Mouse (Mus musculus): ENCODE measurements around the gene Adgrb3. TPM values are rescaled to one million over a fixed set of nuclear protein-coding genes. Genes with fewer than 3 reads are reported as not detected.

Adgrb3 gene
- polyA plus RNA-seq, 1 experiment = not detected

GRCm38 (mm10) chr1:25430219-25430862 lies 399.2 kb downstream of the Adgrb3 start:
- Histone ChIP-seq H3K4me1 (ENCODE audit: control insufficient read depth) (no peaks in the 10 kb centered on the region), H3K9me3 (ENCODE audit: control insufficient read depth, low read length) (no peaks in the 10 kb centered on the region; the same call in 1 of the 2 replicates), H3K27me3 (ENCODE audit: control insufficient read depth) (no peaks in the 10 kb centered on the region), H3K36me3 (ENCODE audit: control insufficient read depth) (no peaks in the 10 kb centered on the region), H3K4me3 (replicated peaks) (no peak overlapping the region)
- TF ChIP-seq GATA1 (IDR thresholded peaks at IDR 0.05; ENCODE audit: low read length) = no peak
- no peak for TF ChIP-seq TAL1 (IDR thresholded peaks at IDR 0.05; ENCODE audit: low read length)

- Histone ChIP-seq H3K27me3 (ENCODE audit: control insufficient read depth) (no peaks in the 10 kb centered on the region), H3K4me1 (ENCODE audit: control insufficient read depth) (no peaks in the 10 kb centered on the region), H3K36me3 (ENCODE audit: control insufficient read depth) (no peaks in the 10 kb centered on the region), H3K4me3 (replicated peaks) (no peak overlapping the region), H3K9me3 (ENCODE audit: control insufficient read depth, low read length) (peaks cover 4% of the 10 kb centered on the region; the same call in 1 of the 2 replicates)
- TF ChIP-seq TAL1 (IDR thresholded peaks at IDR 0.05; ENCODE audit: low read length) (no peak), GATA1 (IDR thresholded peaks at IDR 0.05; ENCODE audit: low read length) (no peak)
These were observed 408.8 kb downstream of the Adgrb3 start for GRCm38 (mm10) chr1:25420701-25421100.

GRCm38 (mm10) chr1:25419378-25419777 lies 410.1 kb downstream of the Adgrb3 start:
- peaks cover 4% of the 10 kb centered on the region; the same call in 1 of the 2 replicates for H3K9me3 ChIP-seq (ENCODE audit: control insufficient read depth, low read length)
- H3K4me3 ChIP-seq (replicated peaks) = no peak overlapping the region
- no peaks in the 10 kb centered on the region for H3K27me3 ChIP-seq (ENCODE audit: control insufficient read depth)
- H3K36me3 ChIP-seq (ENCODE audit: control insufficient read depth) = no peaks in the 10 kb centered on the region
- TF ChIP-seq GATA1 (IDR thresholded peaks at IDR 0.05; ENCODE audit: low read length) = no peak
- no peak for TF ChIP-seq TAL1 (IDR thresholded peaks at IDR 0.05; ENCODE audit: low read length)
- no peaks in the 10 kb centered on the region for H3K4me1 ChIP-seq (ENCODE audit: control insufficient read depth)

- no peak for TF ChIP-seq TAL1 (IDR thresholded peaks at IDR 0.05; ENCODE audit: low read length)
- TF ChIP-seq GATA1 (IDR thresholded peaks at IDR 0.05; ENCODE audit: low read length) = no peak
- no peaks in the 10 kb centered on the region for H3K27me3 ChIP-seq (ENCODE audit: control insufficient read depth)
- no peaks in the 10 kb centered on the region for H3K36me3 ChIP-seq (ENCODE audit: control insufficient read depth)
- H3K9me3 ChIP-seq (ENCODE audit: control insufficient read depth, low read length) = peaks cover 3% of the 10 kb centered on the region
- H3K4me1 ChIP-seq (ENCODE audit: control insufficient read depth) = no peaks in the 10 kb centered on the region
- no peak overlapping the region for H3K4me3 ChIP-seq (replicated peaks)
These were observed 414.4 kb downstream of the Adgrb3 start for GRCm38 (mm10) chr1:25415084-25415483.

- Histone ChIP-seq H3K4me3 (replicated peaks) (no peak overlapping the region), H3K27me3 (ENCODE audit: control insufficient read depth) (no peaks in the 10 kb centered on the region), H3K9me3 (ENCODE audit: control insufficient read depth, low read length) (peaks cover 10% of the 10 kb centered on the region), H3K4me1 (ENCODE audit: control insufficient read depth) (no peaks in the 10 kb centered on the region), H3K36me3 (ENCODE audit: control insufficient read depth) (no peaks in the 10 kb centered on the region)
- TF ChIP-seq TAL1 (IDR thresholded peaks at IDR 0.05; ENCODE audit: low read length) (no peak), GATA1 (IDR thresholded peaks at IDR 0.05; ENCODE audit: low read length) (no peak)
These were observed 465.3 kb downstream of the Adgrb3 start for GRCm38 (mm10) chr1:25364186-25364585.

- H3K36me3 ChIP-seq (ENCODE audit: control insufficient read depth) = no peaks in the 10 kb centered on the region
- peaks cover 8% of the 10 kb centered on the region for H3K9me3 ChIP-seq (ENCODE audit: control insufficient read depth, low read length)
- H3K4me1 ChIP-seq (ENCODE audit: control insufficient read depth) = no peaks in the 10 kb centered on the region
- H3K27me3 ChIP-seq (ENCODE audit: control insufficient read depth) = no peaks in the 10 kb centered on the region
- TF ChIP-seq GATA1 (IDR thresholded peaks at IDR 0.05; ENCODE audit: low read length) (no peak), TAL1 (IDR thresholded peaks at IDR 0.05; ENCODE audit: low read length) (no peak)
- no peak overlapping the region for H3K4me3 ChIP-seq (replicated peaks)
These were observed 471.0 kb downstream of the Adgrb3 start for GRCm38 (mm10) chr1:25358554-25358953.

- Histone ChIP-seq H3K27me3 (ENCODE audit: control insufficient read depth) (no peaks in the 10 kb centered on the region), H3K36me3 (ENCODE audit: control insufficient read depth) (no peaks in the 10 kb centered on the region), H3K4me1 (ENCODE audit: control insufficient read depth) (no peaks in the 10 kb centered on the region), H3K9me3 (ENCODE audit: control insufficient read depth, low read length) (peaks cover 2% of the 10 kb centered on the region; the same call in 1 of the 2 replicates), H3K4me3 (replicated peaks) (no peak overlapping the region)
- no peak for TF ChIP-seq GATA1 (IDR thresholded peaks at IDR 0.05; ENCODE audit: low read length)
- TF ChIP-seq TAL1 (IDR thresholded peaks at IDR 0.05; ENCODE audit: low read length) = no peak
These were observed 474.0 kb downstream of the Adgrb3 start for GRCm38 (mm10) chr1:25355486-25355885.

GRCm38 (mm10) chr1:25344876-25345275 lies 484.6 kb downstream of the Adgrb3 start:
- TF ChIP-seq TAL1 (IDR thresholded peaks at IDR 0.05; ENCODE audit: low read length) = no peak
- no peaks in the 10 kb centered on the region for H3K4me1 ChIP-seq (ENCODE audit: control insufficient read depth)
- H3K36me3 ChIP-seq (ENCODE audit: control insufficient read depth) = no peaks in the 10 kb centered on the region
- no peaks in the 10 kb centered on the region for H3K27me3 ChIP-seq (ENCODE audit: control insufficient read depth)
- no peak overlapping the region for H3K4me3 ChIP-seq (replicated peaks)
- H3K9me3 ChIP-seq (ENCODE audit: control insufficient read depth, low read length) = peaks cover 6% of the 10 kb centered on the region

- H3K36me3 ChIP-seq (ENCODE audit: control insufficient read depth) = no peaks in the 10 kb centered on the region
- no peaks in the 10 kb centered on the region for H3K4me1 ChIP-seq (ENCODE audit: control insufficient read depth)
- H3K9me3 ChIP-seq (ENCODE audit: control insufficient read depth, low read length) = peaks cover 2% of the 10 kb centered on the region
- TF ChIP-seq GATA1 (IDR thresholded peaks at IDR 0.05; ENCODE audit: low read length) = no peak
- no peak for TF ChIP-seq TAL1 (IDR thresholded peaks at IDR 0.05; ENCODE audit: low read length)
- H3K4me3 ChIP-seq (replicated peaks) = no peak overlapping the region
- no peaks in the 10 kb centered on the region for H3K27me3 ChIP-seq (ENCODE audit: control insufficient read depth)
These were observed 504.1 kb downstream of the Adgrb3 start for GRCm38 (mm10) chr1:25325406-25325805.

- no peak for TF ChIP-seq TAL1 (IDR thresholded peaks at IDR 0.05; ENCODE audit: low read length)
- TF ChIP-seq GATA1 (IDR thresholded peaks at IDR 0.05; ENCODE audit: low read length) = no peak
- H3K4me3 ChIP-seq (replicated peaks) = no peak overlapping the region
- H3K36me3 ChIP-seq (ENCODE audit: control insufficient read depth) = no peaks in the 10 kb centered on the region
- H3K9me3 ChIP-seq (ENCODE audit: control insufficient read depth, low read length) = peaks cover 4% of the 10 kb centered on the region; the same call in 1 of the 2 replicates
- H3K4me1 ChIP-seq (ENCODE audit: control insufficient read depth) = no peaks in the 10 kb centered on the region
- H3K27me3 ChIP-seq (ENCODE audit: control insufficient read depth) = no peaks in the 10 kb centered on the region
These were observed 512.4 kb downstream of the Adgrb3 start for GRCm38 (mm10) chr1:25317142-25317541.

Measured in erythroblast, embryonic 14.5 days (primary cell).